Mouse (Mus musculus): Measurements from ENCODE around the gene Rcor1.

- TF ChIP-seq CTCF (IDR thresholded peaks at IDR 0.05; ENCODE audit: extremely low read depth, insufficient read depth, low read length) (no peak), POLR2A (IDR thresholded peaks at IDR 0.05; ENCODE audit: extremely low read depth, insufficient read depth, low read length) (no peak)
These were observed 80.4 kb downstream of the Rcor1 start for GRCm38 (mm10) chr12:111119506-111120085.

Data from cortical plate, adult 2 months (tissue).